Mouse (Mus musculus) thymus, postnatal 4 days (tissue): ENCODE data around the gene Sv2b.
"Not testable (repeated sequence)": the region's sequence is repeated elsewhere in the genome, so short reads cannot be mapped to it uniquely, and the experiment has no call there.

Experiments used
- DNase-seq: peaks from one replicate; pipeline ENCODE4 v3.0.0; 2021

The Sv2b gene

DNA sequence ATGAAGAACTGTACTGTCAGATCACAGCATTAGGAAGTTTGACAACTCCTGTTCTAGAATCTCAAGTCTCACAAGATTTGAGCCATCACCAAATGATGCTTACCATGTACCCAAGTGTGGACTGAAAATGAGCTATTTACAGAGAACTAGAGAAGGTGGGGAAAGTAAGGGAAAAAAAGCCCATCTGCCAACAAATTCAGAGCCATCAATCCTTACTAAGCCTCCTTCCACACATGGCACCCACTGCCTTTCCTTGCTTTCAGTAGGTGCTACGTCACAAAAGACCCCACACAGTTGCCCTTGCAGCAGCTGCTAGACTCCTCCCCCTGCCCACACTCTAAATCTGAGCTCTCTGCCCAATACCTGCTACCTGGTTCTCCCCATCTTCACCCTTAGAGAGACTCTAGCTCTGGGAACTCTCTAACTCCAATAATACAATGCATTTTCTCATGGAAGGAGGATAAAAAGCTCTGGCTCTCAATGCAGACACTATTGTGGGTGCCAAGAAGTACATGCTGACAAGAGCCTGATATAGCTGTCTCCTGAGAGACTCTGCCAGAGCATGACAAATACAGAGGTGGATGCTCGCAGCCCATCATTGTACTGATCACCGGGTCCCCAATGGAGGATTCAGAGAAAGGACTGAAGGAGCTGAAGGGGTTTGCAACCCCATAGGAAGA, 101.0 kb downstream of the Sv2b start:
- DNase-seq, result no peak

DNA sequence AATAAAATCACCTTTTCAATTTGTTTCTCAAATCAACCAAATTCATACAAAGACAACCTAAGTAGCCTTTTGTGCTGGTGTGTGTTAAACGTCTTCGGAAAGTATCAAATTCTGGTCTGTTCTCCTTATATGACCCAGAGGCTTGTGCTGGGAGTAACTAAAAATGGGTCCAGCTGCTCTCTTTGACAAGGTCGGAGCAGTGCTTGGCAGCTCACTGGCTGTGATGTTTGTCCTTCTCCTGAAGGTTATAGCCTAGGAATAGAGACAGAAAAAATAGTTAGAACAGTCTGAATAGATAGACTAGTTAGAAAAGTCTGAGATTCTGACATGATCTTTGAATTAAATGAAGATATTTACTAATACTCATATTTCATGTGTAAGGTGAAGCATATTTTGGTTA, 102.4 kb downstream of the Sv2b start:
- DNase-seq, result no peak

DNA sequence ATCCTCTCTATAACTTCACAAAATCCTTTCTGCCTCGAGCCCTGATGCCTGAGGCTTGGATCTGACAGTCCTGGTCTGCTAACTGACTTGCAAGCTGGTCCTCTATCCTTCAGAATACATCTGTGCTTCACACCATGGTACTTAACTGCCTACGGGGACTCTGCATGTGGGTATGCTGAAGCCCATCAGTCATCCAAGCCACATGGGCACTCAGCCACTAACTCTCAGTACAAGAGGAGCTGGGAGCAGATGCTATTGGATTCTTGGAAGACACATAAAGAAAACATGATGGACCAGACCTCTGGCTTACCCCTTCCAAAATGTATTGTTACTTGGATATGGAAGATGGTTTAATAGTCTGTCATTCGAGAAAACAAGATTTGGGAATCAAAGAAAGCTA, 103.7 kb downstream of the Sv2b start:
- no peak for DNase-seq

DNA sequence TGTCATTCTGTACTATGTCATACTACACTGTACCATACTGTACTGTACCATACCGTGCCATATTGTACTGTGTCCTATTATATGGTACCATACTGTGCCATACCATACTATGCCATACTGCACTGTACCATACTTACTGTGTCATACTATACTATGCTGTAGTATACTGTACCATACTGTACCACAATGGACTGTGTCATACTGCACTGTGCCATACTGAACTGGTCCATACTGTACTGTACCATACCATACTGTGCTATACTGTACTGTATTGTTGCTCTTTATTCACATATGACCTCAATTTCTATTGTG, 114.2 kb downstream of the Sv2b start:
- DNase-seq, result not testable (repeated sequence)

DNA sequence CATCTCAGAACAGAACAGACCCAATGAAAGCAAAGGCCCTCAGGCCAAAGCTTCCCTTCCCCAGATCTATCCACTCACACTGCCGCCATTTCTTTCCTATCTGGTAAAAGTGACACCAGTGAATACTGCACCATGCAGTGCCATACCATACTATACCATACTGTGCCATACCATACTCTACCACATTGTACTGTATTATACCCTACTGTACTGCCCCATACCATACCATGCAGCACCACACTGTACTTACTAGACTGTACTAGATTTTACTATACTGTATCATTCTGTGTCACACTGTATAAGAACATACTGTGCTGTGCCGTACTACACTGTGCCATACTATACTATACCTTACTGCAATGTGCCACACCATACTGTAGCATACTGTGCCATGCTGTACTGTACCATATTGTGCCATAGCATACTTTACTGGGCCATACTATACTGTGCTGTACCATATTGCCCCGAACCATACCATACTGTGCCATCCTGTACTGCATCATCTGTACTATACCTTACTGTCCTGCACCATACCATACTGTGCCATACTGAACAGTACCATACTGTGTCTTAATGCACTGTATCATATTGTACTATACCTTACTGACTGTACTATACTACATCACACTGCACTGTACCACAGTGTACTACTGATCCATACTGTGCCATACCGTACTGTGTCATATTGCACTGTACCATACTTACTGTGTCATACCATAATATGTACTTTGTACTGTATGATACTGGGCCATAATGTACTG, 114.7 kb downstream of the Sv2b start:
- no peak for DNase-seq

DNA sequence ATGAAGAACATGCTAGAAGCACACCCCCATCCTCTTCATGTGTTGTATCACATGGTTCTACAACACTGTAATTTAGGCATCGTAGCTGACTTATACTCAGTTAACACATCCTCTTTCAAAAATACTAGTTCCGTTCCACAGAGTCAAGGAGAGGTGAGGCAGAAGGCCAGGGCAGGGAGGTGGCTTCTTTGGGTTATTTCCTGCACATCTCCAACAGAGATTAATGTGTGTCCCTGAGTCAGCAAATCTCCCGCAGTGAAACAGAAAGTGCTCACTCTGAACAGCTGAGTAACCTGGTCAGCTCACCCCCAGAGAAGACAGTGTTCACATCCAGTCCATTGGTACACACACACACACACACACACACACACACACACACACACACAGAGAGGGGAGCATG, 118.9 kb downstream of the Sv2b start:
- no peak for DNase-seq

DNA sequence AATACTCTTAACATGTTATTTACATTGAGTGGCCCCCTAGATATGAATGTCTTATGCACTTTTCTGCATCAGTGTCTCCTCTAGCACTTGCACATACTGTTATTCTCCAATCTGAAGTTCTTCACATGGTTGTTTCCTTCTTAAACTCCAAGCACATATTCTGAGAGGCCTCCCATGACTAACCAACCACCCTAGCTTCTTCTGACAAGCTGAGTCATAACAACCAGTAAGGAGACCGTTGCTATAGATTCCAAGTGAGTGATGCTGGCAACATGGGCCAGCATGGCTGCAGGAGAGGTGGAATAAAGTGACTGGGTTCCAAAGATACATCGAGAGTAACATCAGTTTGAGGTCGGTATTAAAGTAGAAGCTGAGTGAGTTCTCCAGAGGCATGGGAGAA, 134.0 kb downstream of the Sv2b start:
- DNase-seq, result no peak

DNA sequence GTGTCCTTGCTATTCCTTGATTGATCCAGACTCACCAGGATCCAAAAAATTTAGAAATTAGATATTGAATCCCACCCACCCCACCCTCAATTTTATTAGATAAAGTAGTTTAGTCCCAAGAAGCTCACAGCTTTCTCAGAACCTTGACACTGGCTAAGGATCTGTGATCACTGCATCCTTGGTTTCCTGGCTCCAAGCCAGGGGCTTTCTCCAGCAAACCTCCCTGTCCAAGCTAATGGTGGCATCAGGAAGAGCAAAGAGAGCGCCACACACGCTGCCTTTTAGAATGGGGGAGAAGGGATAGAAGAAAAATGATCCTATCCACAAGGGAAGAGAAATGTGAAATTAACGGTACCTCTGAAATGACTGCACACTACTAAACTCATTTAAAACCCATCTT, 141.6 kb downstream of the Sv2b start:
- DNase-seq, result no peak

DNA sequence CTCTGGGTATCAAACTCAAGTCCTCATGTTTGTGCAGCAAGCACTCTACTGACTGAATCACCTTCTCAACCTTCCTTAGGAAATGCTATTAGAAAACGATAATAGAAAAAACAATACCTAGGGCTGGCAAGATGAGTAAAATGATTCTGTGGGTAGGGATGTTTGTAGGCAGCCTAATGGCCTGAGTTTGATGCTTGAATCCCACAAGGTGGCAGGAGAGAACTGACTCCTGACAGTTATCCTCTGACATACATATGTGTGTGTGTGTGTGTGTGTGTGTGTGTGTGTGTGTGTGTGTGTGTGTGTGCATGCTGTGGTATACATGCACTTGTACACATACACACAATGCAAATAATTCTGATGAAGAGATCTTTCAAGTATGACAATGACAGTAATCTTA, 161.9 kb downstream of the Sv2b start:
- no peak for DNase-seq

DNA sequence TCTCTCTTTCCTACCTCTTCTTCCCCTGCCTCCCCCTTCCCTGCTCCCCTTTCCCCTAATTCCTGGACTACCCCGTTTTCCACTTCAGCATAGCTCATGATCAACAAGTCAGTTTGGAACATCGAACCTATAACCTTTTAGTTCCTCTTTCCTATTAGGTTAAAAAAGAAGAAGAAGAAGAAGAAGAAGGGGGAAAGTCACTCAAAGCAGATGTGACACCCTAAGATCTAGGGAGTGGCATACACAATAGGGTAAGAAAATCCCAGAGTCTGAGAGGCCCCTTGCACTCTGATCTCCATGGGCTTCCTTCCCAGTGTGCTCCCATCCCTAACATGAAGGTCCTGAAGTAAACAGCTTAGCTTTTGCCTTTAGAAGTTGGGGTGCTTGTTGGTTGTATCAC, 166.3 kb downstream of the Sv2b start:
- no peak for DNase-seq

DNA sequence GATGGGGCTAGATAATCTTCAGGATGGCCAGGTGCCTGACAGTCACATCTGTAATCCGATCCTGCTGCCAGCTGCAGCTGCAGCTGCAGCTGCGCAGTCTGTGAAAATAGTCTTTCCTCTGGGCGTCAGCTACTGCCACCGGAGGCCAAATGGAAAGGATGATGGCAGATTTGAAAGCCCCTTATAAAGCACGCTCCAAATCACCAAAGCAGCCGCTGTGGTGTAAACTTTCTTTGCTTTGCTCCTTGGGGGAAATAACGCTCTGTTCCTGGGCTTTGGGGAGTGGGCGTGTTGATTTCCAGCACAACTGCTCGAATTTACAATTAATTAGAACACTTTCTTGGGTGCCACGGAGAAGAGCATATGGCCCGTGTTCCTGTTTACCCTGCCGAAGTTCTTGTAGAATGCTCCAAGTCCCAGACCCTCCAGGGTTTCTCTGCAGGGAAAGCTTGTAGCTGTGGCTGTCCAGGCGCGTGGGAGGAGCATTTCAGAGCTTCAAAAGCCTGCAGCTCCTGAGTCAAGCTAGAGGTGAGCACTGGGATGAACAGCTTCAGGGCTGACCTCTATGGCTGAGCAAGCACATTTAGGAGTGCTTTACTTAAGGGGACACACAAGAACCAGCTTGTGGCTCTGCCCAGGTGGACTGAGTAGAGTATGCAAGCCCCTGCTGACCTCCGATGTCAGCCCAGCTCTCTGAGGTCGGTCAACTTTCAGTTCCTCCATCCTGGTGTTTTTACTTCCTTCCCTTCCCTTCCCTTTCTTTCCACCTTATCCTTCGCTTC, 167.0 kb downstream of the Sv2b start:
- DNase-seq, result peak; percentile 16

DNA sequence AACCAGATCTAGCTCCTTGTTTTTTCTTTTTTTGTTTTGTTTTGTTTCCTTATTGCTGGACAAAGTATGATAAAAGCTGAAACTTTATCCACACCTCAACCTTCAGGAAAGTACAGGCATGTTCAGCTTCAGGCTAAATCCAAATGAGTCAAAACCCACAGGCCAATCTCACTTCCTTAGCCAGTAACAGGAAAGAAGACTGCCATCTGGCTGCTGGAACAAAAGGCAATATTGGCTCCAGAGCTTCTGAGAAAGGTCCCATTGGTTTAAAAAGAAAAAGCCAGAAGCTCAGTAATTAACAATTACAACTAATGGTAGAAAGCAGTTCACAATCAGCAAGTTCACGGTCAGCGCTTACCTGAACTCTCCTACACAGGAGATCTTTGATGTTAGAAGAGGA, 169.8 kb downstream of the Sv2b start:
- no peak for DNase-seq

DNA sequence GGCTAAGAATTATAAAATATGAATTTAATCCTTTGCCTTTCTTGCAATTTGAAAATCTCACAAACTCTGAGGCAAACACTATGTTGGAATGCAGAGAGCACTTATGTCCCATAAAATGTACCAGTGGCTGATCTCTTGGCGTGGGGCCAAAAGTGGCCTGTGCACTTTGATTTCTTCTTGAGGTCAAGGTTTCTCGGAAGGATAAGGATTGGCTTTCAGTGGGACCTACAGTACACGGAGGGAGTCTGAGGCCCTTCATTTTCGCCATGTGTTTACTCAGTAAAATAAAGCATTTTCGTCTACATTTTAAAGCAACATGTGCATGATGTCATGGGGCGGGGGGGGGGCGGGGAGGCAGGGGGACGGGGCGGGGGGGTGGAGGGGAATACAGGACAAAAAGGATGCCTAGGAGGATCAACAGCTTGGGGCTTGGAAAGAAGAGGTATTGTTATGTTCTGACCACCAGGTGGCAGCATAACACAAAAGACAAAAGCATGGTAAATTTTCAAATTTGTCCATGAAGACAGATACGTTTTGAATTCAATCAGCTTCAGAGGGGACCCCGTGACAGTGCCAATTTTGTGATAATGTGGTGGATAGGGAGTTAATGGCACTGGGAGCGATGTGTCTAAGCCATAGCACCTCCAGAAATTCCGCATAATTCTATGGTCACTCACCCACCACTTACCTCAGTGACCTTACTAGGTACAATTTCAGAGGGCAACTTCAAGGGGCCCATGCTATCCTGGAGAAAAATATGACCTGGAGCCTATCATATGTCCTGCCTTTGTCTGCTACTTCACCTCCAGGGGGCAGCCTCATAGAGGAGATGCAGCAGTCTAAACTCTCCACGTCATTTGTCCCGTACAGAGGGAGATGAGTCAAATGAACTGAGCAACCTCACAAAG, 174.1 kb downstream of the Sv2b start:
- peak; percentile 45 for DNase-seq

DNA sequence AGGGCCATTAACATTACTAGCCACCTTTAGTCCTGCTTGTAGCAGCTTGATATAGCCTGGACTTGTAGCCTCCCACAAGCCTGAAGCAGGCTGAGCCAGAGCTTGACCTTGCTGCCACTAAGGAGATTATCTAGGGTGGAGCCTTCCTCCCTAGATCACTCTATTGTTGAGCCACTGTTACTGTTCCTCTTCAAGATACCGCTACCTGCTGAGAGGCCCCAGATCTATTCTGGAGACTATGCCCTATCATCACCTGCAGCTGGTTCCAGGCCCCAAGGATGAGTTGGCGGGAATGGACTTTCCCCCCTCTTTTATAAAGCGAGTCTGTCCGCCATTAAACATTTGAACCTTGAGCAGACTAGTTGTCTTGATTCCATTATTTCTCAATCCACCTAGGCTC, 181.0 kb downstream of the Sv2b start:
- no peak for DNase-seq

DNA sequence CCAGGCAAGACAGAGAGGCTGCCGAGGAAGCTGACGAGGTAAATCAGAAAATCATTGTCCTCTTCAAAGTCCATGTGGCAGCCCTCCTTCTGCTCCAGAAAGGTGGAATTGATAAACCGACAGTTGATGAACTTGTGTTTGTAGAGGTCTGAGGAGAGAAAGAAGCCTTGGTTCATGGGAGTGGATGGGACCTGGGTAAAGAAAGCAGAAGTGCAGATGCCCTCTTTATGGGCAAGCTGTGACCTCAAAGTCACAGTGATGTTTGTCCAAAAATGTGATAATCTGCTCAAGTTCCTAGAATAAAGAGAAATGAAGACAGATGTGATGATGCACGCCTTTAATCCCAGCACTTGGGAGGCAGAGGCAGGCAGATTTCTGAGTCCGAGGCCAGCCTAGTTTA, 185.0 kb downstream of the Sv2b start:
- no peak for DNase-seq

DNA sequence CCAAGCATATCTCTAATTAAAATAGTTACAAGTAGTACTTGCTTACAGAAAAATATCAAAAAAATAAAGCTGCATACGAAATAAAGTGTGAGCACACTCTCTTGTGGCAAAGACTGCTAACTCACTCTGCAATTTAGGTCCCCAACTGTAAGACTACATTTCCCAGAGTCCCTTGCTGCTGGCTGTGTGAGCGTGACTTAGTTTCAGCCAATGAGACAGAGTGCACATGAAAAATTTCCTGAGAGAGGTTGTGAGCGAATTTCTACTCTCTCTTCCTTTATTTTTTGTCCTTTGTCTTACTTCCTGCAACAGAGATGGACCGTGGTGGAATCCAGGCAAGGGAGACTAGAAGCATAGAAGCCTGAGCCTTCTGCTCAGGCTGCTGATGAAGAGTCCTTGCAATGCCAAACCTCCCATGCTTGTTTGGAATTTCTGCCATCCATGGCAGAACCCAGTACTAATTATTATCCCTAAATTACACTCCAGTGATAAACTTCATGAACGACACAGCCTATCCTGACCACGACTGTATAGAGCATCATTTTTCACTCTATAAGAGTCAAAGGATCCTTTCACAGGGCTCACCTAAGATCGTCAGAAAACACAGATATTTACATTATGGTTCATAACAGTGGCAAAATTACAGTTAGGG, 190.9 kb downstream of the Sv2b start:
- peak; percentile 36 for DNase-seq

DNA sequence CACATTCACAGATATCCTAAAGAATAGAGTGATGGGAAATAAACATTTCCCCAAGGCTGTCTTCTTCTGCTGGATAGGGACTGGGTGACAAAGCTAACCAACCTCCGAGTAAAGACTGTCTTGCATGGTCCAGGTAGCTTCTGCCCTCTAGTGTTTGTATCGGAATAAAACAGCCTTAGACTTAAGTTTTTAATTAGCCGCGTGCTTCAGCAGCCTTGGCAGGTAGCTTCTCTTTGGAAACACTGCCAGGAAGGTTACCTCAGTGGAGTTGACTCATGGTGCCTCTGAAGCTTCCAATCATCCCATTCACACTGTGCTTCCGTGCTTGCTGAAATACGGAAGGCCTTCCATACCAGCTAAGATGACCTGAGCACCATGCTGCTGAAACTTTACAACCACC, 198.4 kb downstream of the Sv2b start:
- peak; percentile 8 for DNase-seq

DNA sequence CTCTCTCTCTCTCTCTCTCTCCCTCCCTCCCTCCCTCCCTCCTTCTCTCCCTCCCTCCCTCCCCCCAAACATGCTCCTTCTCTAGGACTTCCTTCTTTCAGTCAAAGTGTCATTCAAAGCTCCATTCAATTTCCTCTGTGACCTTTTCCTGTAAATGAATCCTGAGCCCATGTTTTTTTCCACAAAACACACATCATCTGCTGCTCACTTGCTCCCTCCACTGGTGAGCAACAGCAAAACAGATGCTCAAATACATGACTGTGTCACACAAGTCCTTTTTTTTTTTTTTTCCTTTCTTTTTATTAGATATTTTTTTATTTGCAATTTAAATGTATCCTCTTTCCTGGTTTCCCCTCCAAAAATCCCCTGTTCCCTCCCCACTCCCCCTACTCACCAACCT, 201.6 kb downstream of the Sv2b start:
- DNase-seq, result peak; percentile 39

DNA sequence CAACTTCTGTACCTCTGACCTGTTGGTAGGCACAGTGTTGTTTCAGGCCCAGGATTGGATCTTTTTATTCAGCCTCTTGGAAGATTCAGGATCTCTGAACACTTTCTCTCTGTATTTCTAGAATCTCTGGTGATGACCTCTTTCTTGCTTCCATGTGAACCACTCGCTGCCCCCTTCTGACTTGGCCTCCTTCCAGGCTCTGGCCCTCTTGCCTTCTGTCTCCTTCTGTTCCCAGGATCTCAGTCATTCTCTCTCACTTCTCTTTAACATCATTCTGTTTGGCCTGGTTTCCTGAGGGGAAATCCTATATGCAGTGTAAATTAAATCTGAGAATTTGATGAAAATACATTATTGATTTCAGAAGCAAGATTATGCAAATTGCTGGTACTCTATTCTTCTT, 205.2 kb downstream of the Sv2b start:
- no peak for DNase-seq

DNA sequence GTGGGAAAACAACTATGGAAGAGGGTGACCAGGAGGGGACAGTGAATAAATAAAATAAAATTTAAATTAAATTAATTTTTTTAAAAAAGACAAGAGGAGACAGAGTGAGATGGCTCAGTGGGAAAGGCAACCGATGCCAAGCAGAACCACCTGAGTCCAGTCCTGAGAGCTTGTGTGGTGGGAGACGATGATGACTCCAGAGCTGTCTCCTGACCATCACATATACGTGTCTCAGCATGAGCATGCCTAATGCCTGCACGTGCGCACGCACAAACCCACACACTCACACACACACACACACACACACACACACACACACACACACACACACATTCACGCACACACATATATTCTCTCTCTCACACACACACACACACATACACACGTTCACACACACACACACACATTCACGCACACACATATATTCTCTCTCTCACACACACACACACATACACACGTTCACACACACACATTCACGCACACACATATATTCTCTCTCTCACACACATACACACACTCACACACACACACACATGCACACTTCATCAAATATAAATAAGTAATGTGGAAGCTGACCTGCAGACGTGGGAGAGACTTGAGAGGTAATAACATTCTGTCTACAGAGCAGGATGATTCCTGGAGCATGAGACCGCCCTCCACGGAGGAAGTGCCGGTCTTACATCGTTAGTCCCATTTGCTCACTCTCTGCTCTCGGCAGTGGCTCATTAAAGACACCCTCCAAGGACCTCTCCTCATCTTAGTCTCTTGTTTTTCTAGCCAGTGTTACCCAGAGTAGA, 206.3 kb downstream of the Sv2b start:
- DNase-seq, result no peak

DNA sequence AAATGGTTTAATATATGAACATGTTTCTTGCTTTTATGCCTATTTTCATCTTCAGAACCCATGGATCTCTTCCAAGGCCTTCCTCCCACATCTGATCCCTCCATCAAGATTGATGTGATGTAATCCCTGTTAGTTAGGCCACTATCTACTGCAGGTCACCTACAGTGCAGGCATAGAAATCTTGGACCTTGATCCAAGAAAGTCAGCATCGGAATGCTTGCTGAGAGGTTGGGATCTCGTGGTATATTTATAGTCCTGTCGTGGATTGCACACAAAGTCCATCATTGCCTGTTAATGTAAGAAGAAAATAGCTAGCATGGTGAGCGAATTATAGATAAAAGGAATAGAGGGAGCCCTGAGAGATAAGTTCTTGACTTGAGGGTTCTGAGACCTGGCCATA, 223.6 kb downstream of the Sv2b start:
- no peak for DNase-seq

DNA sequence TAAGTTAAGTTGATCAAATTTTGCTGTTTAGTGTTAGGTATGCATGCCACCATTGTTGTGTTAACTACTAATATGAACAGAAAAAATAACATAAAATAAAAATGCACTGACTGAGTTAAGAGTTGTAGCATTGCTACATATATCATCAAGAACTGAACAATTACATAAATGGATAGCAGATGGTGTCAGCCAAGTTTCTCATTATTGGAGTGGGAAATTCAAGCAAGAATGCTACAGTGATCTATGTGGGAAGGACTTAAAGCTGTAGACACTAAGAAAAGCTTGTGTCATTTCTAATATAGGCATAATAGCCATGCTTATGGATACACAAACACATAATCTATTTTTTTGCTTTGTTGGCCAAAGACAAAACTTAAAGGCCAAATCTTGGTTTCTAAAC, 228.9 kb downstream of the Sv2b start:
- DNase-seq, result no peak
